Mouse (Mus musculus): ENCODE results near the gene Atxn1. TPM values are rescaled to one million over a fixed set of nuclear protein-coding genes. Genes with fewer than 3 reads are reported as not detected.

Gene Atxn1
- total and polyA plus RNA-seq, 3 experiments = 9.4 to 61.0 (median 25.0) TPM

DNA sequence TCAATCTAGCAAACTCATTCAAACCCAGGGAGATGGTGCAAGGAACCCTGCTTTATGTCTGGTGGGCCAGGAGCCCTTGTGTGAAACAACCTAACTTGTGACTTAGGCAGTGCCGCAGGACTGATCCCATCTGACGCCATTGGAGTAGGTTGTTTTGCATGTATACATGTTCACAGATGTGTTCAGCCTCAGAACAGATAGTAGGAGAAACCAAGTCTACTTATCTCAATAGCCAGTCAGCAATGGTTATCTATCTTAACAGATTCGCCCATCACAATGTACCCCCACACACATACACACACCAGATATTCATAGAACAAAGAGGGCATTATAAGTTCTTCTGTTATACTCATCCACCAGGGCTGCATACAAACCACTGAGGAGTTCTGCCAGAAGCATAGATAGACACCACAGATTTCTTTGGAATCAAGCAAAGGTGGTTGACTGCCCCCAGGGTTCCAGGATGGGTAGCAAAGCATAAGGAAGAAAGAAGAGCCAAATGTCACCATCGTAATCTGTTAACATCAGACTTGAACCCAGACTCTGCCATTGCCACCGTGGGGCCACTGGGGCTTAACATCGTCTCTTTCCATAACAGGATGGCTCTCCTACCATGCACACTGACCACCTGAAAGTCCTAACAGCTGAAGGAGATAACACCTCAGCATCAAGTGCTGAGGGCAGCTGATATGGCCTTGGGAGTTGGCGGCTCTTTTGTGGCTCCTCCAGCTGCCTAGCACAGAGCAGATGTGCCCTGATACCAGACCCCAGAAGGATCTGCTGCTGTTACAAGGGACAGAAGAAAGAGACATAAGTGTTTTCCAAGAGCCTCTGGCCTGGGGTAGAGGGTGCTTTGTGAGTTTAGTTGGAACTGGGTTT is 115.4 kb downstream of the Atxn1 start:
- peak; percentile 45 for DNase-seq (ENCODE audit: low spot score)
- H3K4me3 ChIP-seq (ENCODE audit: low read depth, low read length) = peak overlapping the region; percentile 42; the same call in 1 of the 2 replicates
- H3K9me3 ChIP-seq (replicated peaks) = no peaks in the 10 kb centered on the region
- TF ChIP-seq CTCF (IDR thresholded peaks at IDR 0.05; ENCODE audit: low read depth, low read length) (no peak), GATA1 (IDR thresholded peaks at IDR 0.05; ENCODE audit: borderline replicate concordance, low read length) (no peak), POLR2AphosphoS5 (IDR thresholded peaks at IDR 0.05; ENCODE audit: insufficient replicate concordance, low read depth, low read length) (no peak), GATA2 (IDR thresholded peaks at IDR 0.05; ENCODE audit: borderline replicate concordance, low read depth, low read length) (peak; percentile 62; the same call in 1 of the 2 replicates), TAL1 (conservative IDR thresholded peaks at IDR 0.05; ENCODE audit: low read depth, low read length) (peak; percentile 98)
- H3K4me1 ChIP-seq (ENCODE audit: insufficient read depth, low read depth, low read length) = peaks cover 75% of the 10 kb centered on the region
- H3K36me3 ChIP-seq (replicated peaks) = peaks cover 25% of the 10 kb centered on the region
- no peaks in the 10 kb centered on the region for H3K27me3 ChIP-seq (ENCODE audit: insufficient read depth, low read length)
- peak; percentile 79 for ATAC-seq (ENCODE audit: extremely low read depth, insufficient number of reproducible peaks, low FRiP score, poor library complexity, severe bottlenecking)

DNA sequence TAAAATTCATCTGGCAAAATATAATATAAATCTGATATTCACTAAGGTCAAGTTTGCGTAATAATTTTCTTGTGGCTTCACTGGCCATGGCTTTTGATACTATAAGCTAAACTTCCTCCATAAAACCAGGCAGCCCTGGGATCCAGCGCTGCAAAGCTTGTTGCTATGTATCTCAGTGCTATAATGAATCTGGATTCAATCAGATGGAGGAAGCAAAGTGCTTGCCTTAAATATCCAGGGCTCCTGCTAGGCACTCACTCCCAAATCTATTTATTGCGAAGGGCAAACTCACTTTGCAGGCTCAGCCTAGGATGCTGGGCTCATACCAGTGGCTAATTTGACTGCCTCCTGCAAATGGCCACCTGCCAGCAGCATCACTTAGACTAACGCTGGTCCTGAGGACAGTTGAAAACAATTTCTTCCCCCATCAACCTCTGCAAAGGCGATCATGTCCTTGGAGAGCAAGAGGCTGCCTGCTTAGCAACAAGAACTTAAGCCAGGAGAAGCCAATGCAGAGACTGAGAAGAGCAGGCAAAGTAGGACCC is 122.2 kb downstream of the Atxn1 start:
- Histone ChIP-seq H3K36me3 (replicated peaks) (peaks cover 56% of the 10 kb centered on the region), H3K27me3 (ENCODE audit: insufficient read depth, low read length) (no peaks in the 10 kb centered on the region), H3K4me1 (ENCODE audit: insufficient read depth, low read depth, low read length) (peaks cover 16% of the 10 kb centered on the region), H3K9me3 (replicated peaks) (no peaks in the 10 kb centered on the region), H3K4me3 (ENCODE audit: low read depth, low read length) (no peak overlapping the region)
- ATAC-seq (ENCODE audit: extremely low read depth, insufficient number of reproducible peaks, low FRiP score, poor library complexity, severe bottlenecking) (no peak), DNase-seq (ENCODE audit: low spot score) (no peak)
- TF ChIP-seq CTCF (IDR thresholded peaks at IDR 0.05; ENCODE audit: low read depth, low read length) (no peak), POLR2AphosphoS5 (IDR thresholded peaks at IDR 0.05; ENCODE audit: insufficient replicate concordance, low read depth, low read length) (no peak), GATA1 (IDR thresholded peaks at IDR 0.05; ENCODE audit: borderline replicate concordance, low read length) (no peak)

DNA sequence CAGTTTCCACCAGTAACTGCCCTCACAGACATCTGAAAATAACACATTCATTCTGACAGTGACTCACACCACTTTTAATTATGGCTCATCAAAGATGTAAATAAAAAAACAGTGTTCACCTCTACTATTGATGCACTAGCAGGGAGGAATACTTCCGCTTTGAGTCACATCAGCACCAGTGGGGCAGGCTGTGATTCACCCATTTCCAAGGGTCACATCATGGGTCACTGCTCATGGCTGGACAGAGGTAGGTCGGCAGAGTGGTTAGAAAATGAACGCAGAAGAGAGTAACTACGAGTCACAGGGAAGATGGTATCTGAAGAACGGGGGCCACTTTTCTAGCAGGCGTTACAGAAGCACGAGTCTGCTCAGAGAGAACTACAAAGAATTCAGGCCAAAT is 124.9 kb downstream of the Atxn1 start:
- Histone ChIP-seq H3K4me3 (ENCODE audit: low read depth, low read length) (no peak overlapping the region), H3K4me1 (ENCODE audit: insufficient read depth, low read depth, low read length) (peaks cover 3% of the 10 kb centered on the region; the same call in 1 of the 2 replicates), H3K27me3 (ENCODE audit: insufficient read depth, low read length) (no peaks in the 10 kb centered on the region), H3K9me3 (replicated peaks) (no peaks in the 10 kb centered on the region), H3K36me3 (replicated peaks) (peaks cover 63% of the 10 kb centered on the region)
- TF ChIP-seq GATA2 (IDR thresholded peaks at IDR 0.05; ENCODE audit: borderline replicate concordance, low read depth, low read length) (no peak), TAL1 (conservative IDR thresholded peaks at IDR 0.05; ENCODE audit: low read depth, low read length) (no peak), POLR2AphosphoS5 (IDR thresholded peaks at IDR 0.05; ENCODE audit: insufficient replicate concordance, low read depth, low read length) (no peak), CTCF (IDR thresholded peaks at IDR 0.05; ENCODE audit: low read depth, low read length) (no peak), GATA1 (IDR thresholded peaks at IDR 0.05; ENCODE audit: borderline replicate concordance, low read length) (no peak)
- ATAC-seq (ENCODE audit: extremely low read depth, insufficient number of reproducible peaks, low FRiP score, poor library complexity, severe bottlenecking) (no peak), DNase-seq (ENCODE audit: low spot score) (no peak)

DNA sequence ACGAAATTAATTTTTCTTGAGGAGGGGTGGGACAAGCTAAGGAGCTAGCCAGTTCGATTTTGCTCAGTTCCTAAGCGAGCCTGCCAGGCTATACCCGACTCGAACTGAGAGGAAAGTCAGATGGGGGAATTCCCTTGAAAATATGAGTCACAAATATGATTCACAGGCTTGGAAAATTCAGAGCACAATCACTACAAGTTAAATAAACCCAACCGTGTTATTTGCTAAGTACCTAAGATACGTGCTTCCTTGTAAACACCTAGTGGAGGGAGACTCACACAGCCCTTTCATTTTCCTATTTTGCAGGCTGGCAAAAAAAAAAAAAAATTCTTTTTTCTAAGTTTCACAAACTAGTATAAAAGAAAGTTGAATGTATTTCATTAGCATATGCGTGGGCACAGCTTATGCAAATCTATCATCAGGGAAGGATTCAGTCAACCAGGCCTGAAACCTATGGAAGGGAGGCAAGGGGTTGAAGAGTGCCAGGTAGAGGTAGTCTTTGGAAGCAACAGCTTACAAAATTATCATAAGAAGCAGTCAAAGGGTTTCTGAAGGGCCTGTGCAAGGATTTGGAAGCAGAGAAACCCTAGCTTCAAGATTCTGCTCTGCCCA is 127.1 kb downstream of the Atxn1 start:
- Histone ChIP-seq H3K4me1 (ENCODE audit: insufficient read depth, low read depth, low read length) (peaks cover 3% of the 10 kb centered on the region; the same call in 1 of the 2 replicates), H3K36me3 (replicated peaks) (peaks cover 62% of the 10 kb centered on the region)
- ATAC-seq (ENCODE audit: extremely low read depth, insufficient number of reproducible peaks, low FRiP score, poor library complexity, severe bottlenecking) = no peak

DNA sequence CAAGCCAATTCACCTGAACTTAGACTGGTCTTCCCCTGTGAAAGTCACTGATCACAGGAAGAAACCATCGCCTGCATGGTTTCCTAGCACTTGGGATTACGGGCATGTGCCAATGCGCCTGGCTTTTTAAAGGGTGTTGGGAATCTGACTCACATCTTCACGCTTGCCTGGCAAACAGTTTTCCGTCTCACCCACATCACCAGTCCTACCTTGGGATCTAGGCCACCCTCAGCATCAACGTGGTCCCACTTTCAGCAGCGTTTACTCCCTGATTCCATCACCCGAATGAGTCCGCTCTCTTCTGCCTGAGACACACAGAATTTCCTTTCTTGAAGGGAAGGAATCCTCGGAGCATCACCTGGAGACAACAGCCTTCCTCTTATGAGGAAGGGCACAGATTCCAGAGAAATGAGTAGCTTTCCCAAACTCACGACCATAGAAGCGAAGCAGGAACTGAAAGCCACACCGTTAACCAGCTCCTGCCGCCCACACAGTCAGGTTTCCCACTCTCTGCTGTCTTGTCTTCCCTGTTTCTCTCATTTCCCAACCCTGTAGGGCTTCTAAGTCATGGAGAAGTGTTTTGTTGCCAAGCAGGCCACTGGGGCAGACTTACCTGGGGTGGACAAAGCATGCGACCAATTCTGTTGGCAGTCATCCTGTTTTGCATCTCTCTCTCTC is 128.3 kb downstream of the Atxn1 start:
- no peak overlapping the region for H3K4me3 ChIP-seq (ENCODE audit: low read depth, low read length)
- no peak for TF ChIP-seq GATA1 (IDR thresholded peaks at IDR 0.05; ENCODE audit: borderline replicate concordance, low read length)
- no peak for TF ChIP-seq POLR2AphosphoS5 (IDR thresholded peaks at IDR 0.05; ENCODE audit: insufficient replicate concordance, low read depth, low read length)
- TF ChIP-seq GATA2 (IDR thresholded peaks at IDR 0.05; ENCODE audit: borderline replicate concordance, low read depth, low read length) = no peak
- TF ChIP-seq CTCF (IDR thresholded peaks at IDR 0.05; ENCODE audit: low read depth, low read length) = no peak
- no peak for TF ChIP-seq TAL1 (conservative IDR thresholded peaks at IDR 0.05; ENCODE audit: low read depth, low read length)
- H3K36me3 ChIP-seq (replicated peaks) = peaks cover 67% of the 10 kb centered on the region
- ATAC-seq (ENCODE audit: extremely low read depth, insufficient number of reproducible peaks, low FRiP score, poor library complexity, severe bottlenecking) (no peak), DNase-seq (ENCODE audit: low spot score) (no peak)
- no peaks in the 10 kb centered on the region; the same call in 1 of the 2 replicates for H3K9me3 ChIP-seq (replicated peaks)
- H3K4me1 ChIP-seq (ENCODE audit: insufficient read depth, low read depth, low read length) = peaks cover 7% of the 10 kb centered on the region; the same call in 1 of the 2 replicates
- no peaks in the 10 kb centered on the region for H3K27me3 ChIP-seq (ENCODE audit: insufficient read depth, low read length)

More for the DNA sequence above, 127.1 kb downstream of the Atxn1 start:
- no peak overlapping the region for H3K4me3 ChIP-seq (ENCODE audit: low read depth, low read length)
- no peak for TF ChIP-seq GATA1 (IDR thresholded peaks at IDR 0.05; ENCODE audit: borderline replicate concordance, low read length)
- no peaks in the 10 kb centered on the region; the same call in 1 of the 2 replicates for H3K9me3 ChIP-seq (replicated peaks)
- DNase-seq (ENCODE audit: low spot score) = no peak
- no peaks in the 10 kb centered on the region for H3K27me3 ChIP-seq (ENCODE audit: insufficient read depth, low read length)

DNA sequence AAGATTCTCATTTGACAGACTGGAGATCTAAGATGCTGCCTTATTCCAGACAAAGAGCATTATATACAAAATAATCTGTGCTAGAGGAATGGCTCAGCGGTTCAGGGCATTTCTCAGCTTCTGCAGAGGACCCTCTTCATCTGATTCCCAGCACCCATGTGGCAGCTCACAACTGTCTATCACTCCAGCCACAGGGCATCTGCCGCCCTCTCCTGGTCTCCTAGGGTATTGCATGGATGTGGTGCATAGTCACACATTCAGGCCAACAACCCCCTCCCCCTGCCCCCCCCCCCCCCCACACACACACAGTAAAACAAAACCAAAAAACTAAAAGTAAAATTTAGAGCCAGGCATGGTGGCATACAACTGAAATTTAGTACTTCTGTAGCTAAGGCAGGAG is 130.5 kb downstream of the Atxn1 start:
- Histone ChIP-seq H3K4me1 (ENCODE audit: insufficient read depth, low read depth, low read length) (peaks cover 8% of the 10 kb centered on the region; the same call in 1 of the 2 replicates), H3K27me3 (ENCODE audit: insufficient read depth, low read length) (no peaks in the 10 kb centered on the region), H3K4me3 (ENCODE audit: low read depth, low read length) (no peak overlapping the region), H3K36me3 (replicated peaks) (peaks cover 67% of the 10 kb centered on the region), H3K9me3 (replicated peaks) (no peaks in the 10 kb centered on the region; the same call in 1 of the 2 replicates)
- TF ChIP-seq CTCF (IDR thresholded peaks at IDR 0.05; ENCODE audit: low read depth, low read length) (no peak), POLR2AphosphoS5 (IDR thresholded peaks at IDR 0.05; ENCODE audit: insufficient replicate concordance, low read depth, low read length) (no peak), GATA2 (IDR thresholded peaks at IDR 0.05; ENCODE audit: borderline replicate concordance, low read depth, low read length) (no peak), GATA1 (IDR thresholded peaks at IDR 0.05; ENCODE audit: borderline replicate concordance, low read length) (no peak), TAL1 (conservative IDR thresholded peaks at IDR 0.05; ENCODE audit: low read depth, low read length) (no peak)
- ATAC-seq (ENCODE audit: extremely low read depth, insufficient number of reproducible peaks, low FRiP score, poor library complexity, severe bottlenecking) = no peak
- no peak for DNase-seq (ENCODE audit: low spot score)
